Mouse (Mus musculus) c-Kit-positive CD71-positive TER-119-positive erythroid progenitor cells, embryonic 14.5 days (primary cell): Measurements from ENCODE around the gene Gbp8.
"Not testable (repeated sequence)": the region's sequence is repeated elsewhere in the genome, so short reads cannot be mapped to it uniquely, and the experiment has no call there.

Experiments
- DNase-seq: peaks from one replicate; pipeline ENCODE4 v3.0.0-alpha.2; 2013; ENCODE audit warnings: low spot score

Gbp8 gene

GRCm38 (mm10) chr5:105139409-105140088, at the start of gene Gbp8, which contains the start of the genes Gbp9 and Gbp4:
Gene Gbp8 (minus strand): TSS chr5:105139540.
Gene Gbp9 (minus strand): TSS chr5:105139539.
Gene Gbp4 (minus strand): TSS chr5:105139586.
- DNase-seq = not testable (repeated sequence)

GRCm38 (mm10) chr5:105181446-105181845, 42.1 kb upstream of the Gbp8 start:
- DNase-seq = no peak

GRCm38 (mm10) chr5:105156582-105156981, 17.2 kb upstream of the Gbp8 start:
- DNase-seq = no peak

GRCm38 (mm10) chr5:105154049-105154448, 14.7 kb upstream of the Gbp8 start:
- DNase-seq = no peak

- DNase-seq = not testable (repeated sequence)
Measured at GRCm38 (mm10) chr5:105148062-105148461, 8.7 kb upstream of the Gbp8 start.

- DNase-seq = no peak
Measured at GRCm38 (mm10) chr5:105146447-105146846, 7.1 kb upstream of the Gbp8 start.

GRCm38 (mm10) chr5:105145731-105146130, 6.4 kb upstream of the Gbp8 start:
- DNase-seq = not testable (repeated sequence)

GRCm38 (mm10) chr5:105140089-105140810, 910 bp upstream of the Gbp8 start:
- not testable (repeated sequence) for DNase-seq

- no peak for DNase-seq
Measured at GRCm38 (mm10) chr5:105138906-105139305, 434 bp downstream of the Gbp8 start.

GRCm38 (mm10) chr5:105136706-105137304, 2.5 kb downstream of the Gbp8 start:
- DNase-seq = not testable (repeated sequence)

- not testable (repeated sequence) for DNase-seq
Measured at GRCm38 (mm10) chr5:105121731-105122130, 17.6 kb downstream of the Gbp8 start.

- DNase-seq = no peak
Measured at GRCm38 (mm10) chr5:105115740-105116139, 23.6 kb downstream of the Gbp8 start.

GRCm38 (mm10) chr5:105114696-105115095, 24.6 kb downstream of the Gbp8 start:
- DNase-seq = no peak

GRCm38 (mm10) chr5:105113656-105114055, 25.7 kb downstream of the Gbp8 start:
- DNase-seq = no peak

- DNase-seq = not testable (repeated sequence)
Measured at GRCm38 (mm10) chr5:105110271-105110852, 29.0 kb downstream of the Gbp8 start.

GRCm38 (mm10) chr5:105109775-105110174, 29.6 kb downstream of the Gbp8 start:
- DNase-seq = not testable (repeated sequence)

GRCm38 (mm10) chr5:105105689-105106088, 33.7 kb downstream of the Gbp8 start:
- not testable (repeated sequence) for DNase-seq

- DNase-seq = no peak
Measured at GRCm38 (mm10) chr5:105081900-105082299, 57.4 kb downstream of the Gbp8 start.

- DNase-seq = not testable (repeated sequence)
Measured at GRCm38 (mm10) chr5:105068356-105068755, 71.0 kb downstream of the Gbp8 start.

- DNase-seq = not testable (repeated sequence)
Measured at GRCm38 (mm10) chr5:105064443-105064842, 74.9 kb downstream of the Gbp8 start.

GRCm38 (mm10) chr5:105063321-105063720, 76.0 kb downstream of the Gbp8 start:
- DNase-seq = no peak

GRCm38 (mm10) chr5:105062403-105062802, 76.9 kb downstream of the Gbp8 start:
- not testable (repeated sequence) for DNase-seq
